Mouse (Mus musculus) hindbrain, embryonic 13.5 days (tissue): ENCODE data around the gene Hes7. TPM values are rescaled to one million over a fixed set of nuclear protein-coding genes. Genes with fewer than 3 reads are reported as not detected.
A peak's percentile ranks its signal among the peaks of the same experiment; 100 is the strongest.

Experiments used
- ATAC-seq: fragments of 200-750 bp; cut with Nextera tagmentation; 2 replicates; pipeline ENCODE4 v1.8.0; 2017; ENCODE audit warnings: moderate TSS enrichment; ENCODE audit not compliant: low FRiP score
- H3K27ac ChIP-seq: fragments of 300-500 bp; sonication (generic); 2 replicates; pipeline ENCODE4 v1.5.1; 2015; ENCODE audit warnings: inconsistent platforms, mild to moderate bottlenecking, moderate library complexity
- H3K27me3 ChIP-seq: fragments of 300-500 bp; sonication (generic); 2 replicates; pipeline ENCODE4 v1.6.1; 2015; ENCODE audit warnings: mild to moderate bottlenecking, inconsistent platforms
- H3K36me3 ChIP-seq: fragments of 300-500 bp; sonication (generic); 2 replicates; pipeline ENCODE4 v1.6.1; 2015; ENCODE audit warnings: mild to moderate bottlenecking, inconsistent platforms
- H3K4me1 ChIP-seq: fragments of 300-500 bp; sonication (generic); replicated peaks from 2 replicates; pipeline ENCODE4 v1.6.1; 2015; ENCODE audit warnings: inconsistent platforms
- H3K4me2 ChIP-seq: fragments of 300-500 bp; sonication (generic); 2 replicates; pipeline ENCODE4 v1.6.1; 2015; ENCODE audit warnings: inconsistent platforms, mild to moderate bottlenecking, moderate library complexity
- H3K4me3 ChIP-seq: fragments of 300-500 bp; sonication (generic); 2 replicates; pipeline ENCODE4 v1.5.1; 2015; ENCODE audit warnings: mild to moderate bottlenecking, inconsistent platforms
- H3K9ac ChIP-seq: fragments of 300-500 bp; sonication (generic); 2 replicates; pipeline ENCODE4 v1.6.1; 2015; ENCODE audit warnings: mild to moderate bottlenecking, inconsistent platforms
- H3K9me3 ChIP-seq: fragments of 300-500 bp; sonication (generic); 2 replicates; pipeline ENCODE4 v1.6.1; 2016; ENCODE audit warnings: inconsistent platforms
- WGBS: fragments of 180-500 bp; shearing (Covaris S2); methylation state at CpG from one replicate; pipeline ENCODE4 v1.1.7; 2015; 5-methylcytosine and 5-hydroxymethylcytosine counted together
- polyA plus RNA-seq: library from polyadenylated mRNA; unstranded; fragments of >200 nt; fragmentation: Nextera tagmentation; extraction: Ambion mirVana; gene quantifications from 2 replicates; pipeline ENCODE4 v1.2.1, GENCODE M21; 2015

Gene Hes7
- polyA plus RNA-seq, 1 experiment from 2014 or later = 0.26 TPM

DNA sequence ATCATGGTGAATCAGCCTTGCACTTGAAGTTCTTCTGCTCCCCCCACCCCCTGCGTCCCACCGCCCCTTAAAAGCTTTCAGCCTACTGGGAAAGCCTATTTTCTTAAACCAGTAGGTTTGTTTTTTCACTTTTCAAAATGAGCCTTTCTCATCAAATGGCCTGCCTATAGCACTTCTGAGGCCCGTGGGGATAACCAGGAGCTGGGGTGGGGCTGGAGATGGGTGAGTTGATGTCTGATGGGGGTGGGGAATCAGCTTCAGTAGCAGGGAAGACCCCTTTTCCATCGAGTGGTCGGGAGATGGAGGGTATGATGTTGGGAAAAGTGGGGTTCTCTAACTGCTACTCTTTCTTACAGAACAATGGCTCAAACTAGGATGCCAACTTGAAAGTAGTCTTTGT lies 3.4 kb upstream of the Hes7 start:
- Histone ChIP-seq H3K4me2 (peak overlapping the region; percentile 97), H3K27ac (no peak overlapping the region), H3K36me3 (no peaks in the 10 kb centered on the region), H3K4me1 (peaks cover 41% of the 10 kb centered on the region), H3K4me3 (peak overlapping the region; percentile 86; the same call in 1 of the 2 replicates), H3K9me3 (no peaks in the 10 kb centered on the region), H3K9ac (no peak overlapping the region; the same call in 1 of the 2 replicates), H3K27me3 (peaks cover 73% of the 10 kb centered on the region)
- 61% methylated on average over 5 of the region's 5 CpGs for WGBS
- ATAC-seq = no peak

GRCm38 (mm10) chr11:69117737-69118695 lies 2.2 kb upstream of the Hes7 start:
- under 1% methylated on average over 45 of the region's 45 CpGs for WGBS
- Histone ChIP-seq H3K4me3 (peak overlapping the region; percentile 86), H3K27me3 (peaks cover 61% of the 10 kb centered on the region), H3K9ac (peak overlapping the region; percentile 84), H3K27ac (peak overlapping the region; percentile 71), H3K9me3 (no peaks in the 10 kb centered on the region), H3K36me3 (no peaks in the 10 kb centered on the region), H3K4me1 (peaks cover 44% of the 10 kb centered on the region), H3K4me2 (peak overlapping the region; percentile 97)
- no peak for ATAC-seq

DNA sequence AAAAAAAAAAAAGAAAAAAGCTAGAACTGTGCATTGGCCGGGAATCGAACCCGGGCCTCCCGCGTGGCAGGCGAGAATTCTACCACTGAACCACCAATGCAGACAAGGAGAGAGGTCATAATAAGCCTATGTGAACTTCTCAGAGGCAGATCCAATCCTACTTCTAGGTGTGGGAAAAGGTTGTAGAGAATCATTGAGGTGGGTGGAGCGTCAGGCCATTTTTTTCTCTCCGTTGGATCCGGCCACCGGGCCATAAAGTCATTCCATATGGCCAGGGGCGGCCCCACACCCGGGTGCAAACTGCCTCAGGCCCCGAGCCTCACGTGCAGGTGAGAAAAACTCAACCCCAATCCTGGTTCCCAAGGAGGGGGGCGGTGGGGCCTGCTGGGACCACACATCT lies 1.4 kb upstream of the Hes7 start:
- WGBS = under 1% methylated on average over 15 of the region's 15 CpGs
- H3K27me3 ChIP-seq = peaks cover 55% of the 10 kb centered on the region
- no peaks in the 10 kb centered on the region for H3K36me3 ChIP-seq
- H3K27ac ChIP-seq = no peak overlapping the region
- H3K4me2 ChIP-seq = peak overlapping the region; percentile 97
- no peak overlapping the region for H3K9ac ChIP-seq
- H3K4me1 ChIP-seq = peaks cover 46% of the 10 kb centered on the region
- no peak for ATAC-seq
- H3K9me3 ChIP-seq = no peaks in the 10 kb centered on the region
- peak overlapping the region; percentile 86 for H3K4me3 ChIP-seq

DNA sequence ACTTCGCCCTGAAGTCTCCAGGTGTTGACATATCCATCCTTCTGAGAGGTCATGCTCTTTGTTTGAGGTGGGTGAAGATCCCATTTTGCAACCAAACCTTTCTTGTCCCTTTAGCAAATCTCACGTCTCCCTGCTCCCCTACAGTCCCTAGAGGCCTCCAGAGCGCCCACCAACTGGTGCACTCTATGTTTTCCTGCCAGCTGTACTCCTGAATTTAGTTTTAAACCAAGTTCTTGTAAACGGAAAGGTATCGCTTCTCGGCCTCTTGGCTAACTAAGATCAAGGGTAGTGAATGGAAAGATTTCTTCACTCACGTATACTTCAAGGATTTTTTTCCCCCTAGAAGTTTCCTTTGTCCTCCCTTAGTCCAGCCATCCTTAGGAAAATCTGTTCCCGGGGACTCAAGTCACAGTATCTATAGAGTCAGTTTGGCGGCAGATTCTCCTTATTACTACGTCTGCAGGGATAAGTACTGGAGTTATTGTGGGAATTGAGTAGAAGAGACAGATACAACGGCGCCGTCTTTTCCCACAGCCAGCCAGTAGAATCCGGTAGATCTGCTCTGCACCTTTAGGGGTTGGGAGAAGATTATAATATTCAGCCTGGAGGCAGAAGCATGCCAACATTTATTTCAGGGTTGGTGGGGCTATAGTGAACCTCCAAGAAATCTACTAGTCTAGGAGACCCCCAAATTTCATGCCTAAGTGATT lies 603 bp upstream of the Hes7 start:
- H3K4me1 ChIP-seq = peaks cover 46% of the 10 kb centered on the region
- H3K9ac ChIP-seq = no peak overlapping the region
- 29% methylated on average over 14 of the region's 14 CpGs for WGBS

DNA sequence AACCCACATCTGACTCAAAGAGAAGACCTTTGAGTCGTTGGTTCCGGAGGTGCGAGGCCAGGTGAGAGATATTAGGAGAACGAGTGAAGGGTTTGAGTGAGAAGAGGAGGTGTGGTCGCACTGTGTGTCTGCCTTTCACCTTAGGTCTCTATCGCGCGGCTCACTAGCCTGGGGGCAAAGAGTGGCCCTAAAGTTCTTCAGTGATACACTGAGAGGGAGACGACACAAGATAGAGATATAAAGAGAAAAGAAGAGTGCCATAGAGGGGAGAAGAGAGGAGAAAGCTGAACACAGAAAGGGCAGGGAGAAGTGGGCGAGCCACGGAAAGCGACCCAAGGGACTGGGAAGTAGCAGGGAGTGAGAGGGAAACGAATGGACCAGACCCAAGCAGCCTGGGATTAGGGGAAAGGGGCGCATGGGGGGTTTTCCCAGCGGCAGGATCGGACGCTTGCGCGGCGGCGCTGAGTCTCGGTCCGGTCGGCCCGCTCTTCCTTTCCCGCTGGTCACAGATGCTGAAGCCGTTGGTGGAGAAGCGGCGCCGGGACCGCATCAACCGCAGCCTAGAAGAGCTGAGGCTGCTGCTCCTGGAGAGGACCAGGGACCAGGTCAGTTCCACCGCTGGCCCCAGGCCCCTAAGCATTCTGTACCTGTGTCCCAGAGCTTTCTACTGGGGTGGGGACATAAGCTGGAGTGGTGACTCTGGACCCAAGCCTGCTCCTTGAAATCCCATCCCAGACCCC lies 967 bp downstream of the Hes7 start:
- ATAC-seq = no peak
- no peak overlapping the region for H3K27ac ChIP-seq
- peak overlapping the region; percentile 76 for H3K4me3 ChIP-seq
- WGBS = 1% methylated on average over 33 of the region's 33 CpGs
- peak overlapping the region; percentile 80 for H3K9ac ChIP-seq
- H3K36me3 ChIP-seq = no peaks in the 10 kb centered on the region
- H3K4me2 ChIP-seq = peak overlapping the region; percentile 97
- H3K9me3 ChIP-seq = no peaks in the 10 kb centered on the region
- H3K4me1 ChIP-seq = peaks cover 56% of the 10 kb centered on the region
- peaks cover 32% of the 10 kb centered on the region for H3K27me3 ChIP-seq

More for the DNA sequence above, 603 bp upstream of the Hes7 start:
- Histone ChIP-seq H3K36me3 (no peaks in the 10 kb centered on the region), H3K4me3 (peak overlapping the region; percentile 86), H3K9me3 (no peaks in the 10 kb centered on the region), H3K27ac (no peak overlapping the region), H3K27me3 (peaks cover 47% of the 10 kb centered on the region), H3K4me2 (peak overlapping the region; percentile 97)
- no peak for ATAC-seq

DNA sequence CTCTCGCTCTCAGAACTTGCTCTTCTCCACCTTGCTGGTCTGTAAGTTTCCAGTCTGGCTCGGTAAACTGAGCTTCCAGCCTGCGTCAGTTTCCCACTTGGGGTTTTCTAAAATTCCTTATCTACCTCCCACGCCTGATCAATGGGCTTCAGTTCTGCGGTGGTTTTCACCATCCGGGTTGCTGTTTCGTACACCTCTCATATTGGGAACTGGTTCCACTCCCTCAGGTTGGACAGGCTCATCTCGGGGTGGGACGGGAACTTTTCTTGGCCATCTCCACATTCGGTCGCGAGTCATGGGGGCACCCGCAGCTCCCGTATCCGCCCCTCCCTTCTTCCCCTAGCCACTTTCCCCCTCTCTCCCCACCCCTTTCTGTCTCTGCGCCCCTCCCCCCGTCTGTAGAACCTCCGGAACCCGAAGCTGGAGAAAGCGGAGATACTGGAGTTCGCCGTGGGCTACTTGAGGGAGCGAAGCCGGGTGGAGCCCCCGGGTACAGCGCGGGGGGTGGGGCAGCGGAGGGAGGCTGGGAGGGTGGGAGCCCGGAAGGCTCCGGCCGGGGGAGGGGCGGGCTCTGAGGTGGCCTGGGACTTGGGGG lies 1.6 kb downstream of the Hes7 start:
- Histone ChIP-seq H3K27ac (peak overlapping the region; percentile 66; the same call in 1 of the 2 replicates), H3K9ac (peak overlapping the region; percentile 80), H3K4me2 (peak overlapping the region; percentile 97), H3K4me1 (peaks cover 61% of the 10 kb centered on the region), H3K27me3 (peaks cover 28% of the 10 kb centered on the region), H3K9me3 (no peaks in the 10 kb centered on the region), H3K4me3 (peak overlapping the region; percentile 76), H3K36me3 (no peaks in the 10 kb centered on the region)
- under 1% methylated on average over 32 of the region's 32 CpGs for WGBS
- no peak for ATAC-seq

GRCm38 (mm10) chr11:69122336-69122951 lies 2.2 kb downstream of the Hes7 start, which contains the start of gene 9130213A22Rik:
9130213A22Rik (minus strand) TSS chr11:69122589.
- 1% methylated on average over 64 of the region's 66 CpGs for WGBS
- ATAC-seq = peak; percentile 77
- Histone ChIP-seq H3K4me2 (peak within 1 kb of the TSS; percentile 97), H3K4me1 (peaks cover 58% of the 10 kb centered on the region), H3K27me3 (peaks cover 32% of the 10 kb centered on the region), H3K27ac (peak within 1 kb of the TSS; percentile 66), H3K9ac (peak within 1 kb of the TSS; percentile 80), H3K36me3 (no peaks in the 10 kb centered on the region), H3K4me3 (peak within 1 kb of the TSS; percentile 76), H3K9me3 (no peaks in the 10 kb centered on the region)

DNA sequence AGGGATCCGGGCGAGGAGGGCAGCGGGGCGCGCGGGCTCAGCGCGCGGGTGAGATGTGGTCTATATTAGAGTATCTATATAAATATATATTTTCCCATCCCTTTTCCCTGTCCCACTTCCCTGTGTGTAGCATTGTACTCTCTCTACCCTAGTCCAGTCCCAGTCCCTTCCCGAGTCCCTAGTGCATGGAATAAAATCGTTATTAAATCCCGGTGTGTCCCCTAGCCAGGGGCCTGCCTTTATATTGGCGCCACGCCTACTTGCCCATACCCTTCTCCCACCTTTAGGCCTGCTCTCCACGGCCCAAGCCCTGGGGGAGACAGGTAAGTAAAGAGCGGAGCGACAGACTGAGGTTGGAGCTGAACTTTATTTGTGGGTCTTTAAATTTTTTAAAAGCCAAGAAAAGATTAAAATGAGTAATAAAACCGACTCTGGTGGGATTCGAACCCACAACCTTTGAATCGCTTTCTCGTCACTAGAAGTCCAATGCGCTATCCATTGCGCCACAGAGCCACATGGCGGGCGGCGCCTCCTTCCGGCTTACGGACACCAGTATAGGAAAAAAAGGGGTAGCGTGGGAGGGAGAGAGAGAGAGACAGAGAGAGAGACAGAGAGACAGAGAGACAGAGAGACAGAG lies 3.0 kb downstream of the Hes7 start:
- H3K27me3 ChIP-seq = peaks cover 38% of the 10 kb centered on the region
- ATAC-seq = peak; percentile 7; the same call in 1 of the 2 replicates
- H3K9ac ChIP-seq = peak overlapping the region; percentile 80
- peak overlapping the region; percentile 97 for H3K4me2 ChIP-seq
- peaks cover 56% of the 10 kb centered on the region for H3K4me1 ChIP-seq
- peak overlapping the region; percentile 66 for H3K27ac ChIP-seq
- no peaks in the 10 kb centered on the region for H3K36me3 ChIP-seq
- under 1% methylated on average over 29 of the region's 29 CpGs for WGBS
- peak overlapping the region; percentile 76 for H3K4me3 ChIP-seq
- H3K9me3 ChIP-seq = no peaks in the 10 kb centered on the region

- peak; percentile 69 for ATAC-seq
Measured at GRCm38 (mm10) chr11:69123693-69124497, 3.7 kb downstream of the Hes7 start.

DNA sequence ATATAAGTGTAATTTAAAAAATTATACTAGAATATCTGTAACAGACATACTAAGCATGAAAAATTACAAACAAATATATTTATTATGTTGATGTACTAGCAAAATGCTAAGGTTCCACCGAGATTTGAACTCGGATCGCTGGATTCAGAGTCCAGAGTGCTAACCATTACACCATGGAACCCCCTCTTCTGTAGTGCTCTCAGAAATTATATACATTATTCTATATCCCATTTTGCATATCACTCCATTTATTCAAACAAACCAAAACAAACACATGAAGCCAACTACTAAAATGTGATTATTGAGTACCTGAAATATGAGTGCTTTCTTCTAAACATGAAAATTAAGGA lies 4.3 kb downstream of the Hes7 start:
- Histone ChIP-seq H3K27me3 (peaks cover 45% of the 10 kb centered on the region), H3K4me1 (peaks cover 46% of the 10 kb centered on the region), H3K9me3 (no peaks in the 10 kb centered on the region), H3K27ac (no peak overlapping the region), H3K36me3 (no peaks in the 10 kb centered on the region), H3K9ac (no peak overlapping the region), H3K4me2 (peak overlapping the region; percentile 97), H3K4me3 (peak overlapping the region; percentile 76)
- peak; percentile 67 for ATAC-seq
- 0% methylated on average over 3 of the region's 3 CpGs for WGBS

More at GRCm38 (mm10) chr11:69123693-69124497, 3.7 kb downstream of the Hes7 start:
- H3K9me3 ChIP-seq = no peaks in the 10 kb centered on the region
- peak overlapping the region; percentile 78 for H3K27ac ChIP-seq
- H3K4me1 ChIP-seq = peaks cover 52% of the 10 kb centered on the region
- peak overlapping the region; percentile 97 for H3K4me2 ChIP-seq
- H3K9ac ChIP-seq = peak overlapping the region; percentile 65
- peaks cover 43% of the 10 kb centered on the region for H3K27me3 ChIP-seq
- peak overlapping the region; percentile 76 for H3K4me3 ChIP-seq
- under 1% methylated on average over 31 of the region's 31 CpGs for WGBS
- H3K36me3 ChIP-seq = no peaks in the 10 kb centered on the region
